Mouse (Mus musculus): ENCODE results near the gene Lpcat1. TPM values are rescaled to one million over a fixed set of nuclear protein-coding genes. Genes with fewer than 3 reads are reported as not detected.

Gene Lpcat1
- 10 to 100 TPM; 41.8 to 46.2 (median 44.9) TPM for total RNA-seq (2022)

- DNase-seq (ENCODE audit: low spot score in 2 of 2), result peak; percentile 70 to 87
Observed at GRCm38 (mm10) chr13:73467034-73467420, at the start of gene Lpcat1. Lpcat1 (plus strand) TSS chr13:73467197.

DNA sequence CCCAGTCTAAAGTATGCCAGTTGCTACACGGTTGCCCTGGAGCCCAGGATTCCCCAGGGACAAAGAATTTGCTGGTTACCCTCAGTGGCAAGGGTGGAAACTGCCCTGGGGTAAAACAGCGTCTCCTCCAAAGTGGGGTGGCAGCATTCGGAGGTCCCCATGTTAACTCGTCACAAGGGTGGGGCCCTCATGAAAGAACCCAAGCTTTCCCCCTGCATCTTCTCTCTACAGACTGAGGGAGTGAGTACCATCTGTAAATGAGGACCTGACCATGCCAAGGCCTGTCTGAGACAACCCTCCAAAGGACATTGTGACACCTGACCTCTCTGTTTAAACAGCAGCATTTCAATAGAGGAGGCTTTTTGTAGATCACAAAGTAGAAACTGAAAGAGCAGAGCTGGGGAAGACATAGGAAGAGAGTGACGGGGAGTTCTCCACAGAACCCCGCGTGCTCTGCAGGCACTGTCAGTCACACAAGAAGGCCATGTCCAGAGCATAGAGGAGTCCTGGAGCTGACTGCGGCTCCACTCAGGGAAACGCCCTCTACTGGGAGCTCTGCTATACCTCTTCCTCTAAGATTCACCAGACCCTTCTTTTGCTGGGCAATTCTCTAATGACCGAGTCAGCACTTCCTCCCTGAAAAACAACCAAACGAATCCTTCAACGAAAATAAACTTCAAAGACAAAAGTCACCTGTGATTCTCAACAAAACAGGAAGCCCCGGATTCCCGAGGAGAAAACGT lies 49.3 kb upstream of the Lpcat1 start:
- no peak for DNase-seq (ENCODE audit: low spot score in 2 of 2)

DNA sequence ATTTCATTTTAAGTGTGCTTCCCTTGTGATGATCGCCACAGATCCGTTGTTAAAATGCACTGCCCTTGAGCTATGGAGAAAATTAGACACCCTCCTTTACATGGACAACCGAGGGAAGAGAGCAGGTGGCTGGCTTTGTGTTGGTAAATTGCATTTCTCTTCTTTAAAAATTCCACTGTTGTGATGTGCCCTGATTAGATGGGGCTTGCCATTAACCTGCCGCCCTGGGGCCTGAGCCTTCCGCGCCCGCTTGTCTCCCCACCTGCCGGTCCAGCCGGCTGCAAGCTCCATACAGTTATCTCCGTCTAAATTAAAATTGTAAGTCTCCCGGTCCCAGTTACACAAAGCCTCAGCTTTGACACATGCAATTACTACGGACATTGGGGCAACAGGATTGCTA lies 48.7 kb upstream of the Lpcat1 start:
- DNase-seq (ENCODE audit: low spot score in 2 of 2), result no peak

GRCm38 (mm10) chr13:73419244-73419643 lies 47.8 kb upstream of the Lpcat1 start:
- no peak for DNase-seq (ENCODE audit: low spot score in 2 of 2)

DNA sequence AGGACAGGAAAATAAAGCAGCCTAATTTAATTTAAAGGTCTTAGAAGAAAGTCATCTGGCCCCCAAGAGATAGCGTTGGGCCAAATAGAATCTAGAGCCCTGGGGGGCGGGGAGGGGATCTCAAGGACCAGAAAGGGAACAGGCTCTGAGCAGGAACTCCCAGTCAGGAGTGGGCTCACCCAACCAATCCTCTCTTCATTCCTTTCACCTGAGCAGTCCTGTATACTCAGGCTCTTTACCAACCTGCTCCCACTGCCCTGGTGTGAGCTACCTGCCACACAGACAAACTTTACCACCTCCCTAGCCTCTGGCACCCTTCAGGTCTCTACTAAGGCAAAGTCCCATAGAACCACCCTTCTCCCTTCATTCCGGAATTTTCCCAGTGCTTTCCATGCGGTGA lies 44.0 kb upstream of the Lpcat1 start:
- no peak for DNase-seq (ENCODE audit: low spot score in 2 of 2)

DNA sequence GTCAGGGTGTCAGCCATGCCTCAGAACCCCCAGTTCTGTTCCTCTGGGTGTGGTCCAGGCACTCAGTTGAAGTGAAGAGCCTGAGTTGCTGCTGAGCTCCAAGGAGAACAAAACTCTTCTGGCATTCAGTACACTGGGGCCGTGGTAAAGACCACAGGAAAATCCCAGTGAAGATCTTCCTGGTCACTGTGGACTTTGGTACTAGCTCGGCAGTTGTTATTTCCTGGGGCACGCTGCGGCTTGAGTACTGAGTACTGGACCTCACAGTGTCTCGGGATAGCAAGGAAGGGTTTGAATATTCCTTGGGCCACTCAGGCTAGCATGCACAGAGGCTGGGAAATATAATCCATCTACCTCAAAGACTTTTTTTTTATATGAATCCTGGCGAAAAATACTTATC lies 42.0 kb upstream of the Lpcat1 start:
- DNase-seq (ENCODE audit: low spot score in 2 of 2), result no peak

- DNase-seq (ENCODE audit: low spot score in 2 of 2), result peak; percentile 39 to 56
Observed at GRCm38 (mm10) chr13:73425839-73426490, 41.0 kb upstream of the Lpcat1 start.

DNA sequence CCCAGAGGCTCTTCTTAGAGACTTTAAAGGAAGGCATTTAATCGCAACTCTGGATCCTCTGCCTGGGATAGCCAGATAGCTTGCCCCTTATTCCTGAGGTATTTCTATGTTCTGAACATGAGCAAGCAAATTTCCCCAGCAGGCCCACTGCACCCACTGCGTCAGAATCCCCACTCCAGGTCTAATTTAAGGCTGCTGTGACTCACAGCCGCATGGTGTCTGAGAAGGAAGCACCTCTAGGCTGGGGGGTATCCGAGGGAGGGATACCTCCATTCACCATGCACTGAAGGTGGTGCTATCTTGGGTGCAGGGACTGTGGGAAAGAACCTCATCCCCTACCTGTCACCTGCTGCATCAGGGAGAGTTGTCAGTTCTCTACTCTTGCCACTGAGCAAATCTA lies 40.4 kb upstream of the Lpcat1 start:
- peak; percentile 21 to 56 for DNase-seq (ENCODE audit: low spot score in 2 of 2)

DNA sequence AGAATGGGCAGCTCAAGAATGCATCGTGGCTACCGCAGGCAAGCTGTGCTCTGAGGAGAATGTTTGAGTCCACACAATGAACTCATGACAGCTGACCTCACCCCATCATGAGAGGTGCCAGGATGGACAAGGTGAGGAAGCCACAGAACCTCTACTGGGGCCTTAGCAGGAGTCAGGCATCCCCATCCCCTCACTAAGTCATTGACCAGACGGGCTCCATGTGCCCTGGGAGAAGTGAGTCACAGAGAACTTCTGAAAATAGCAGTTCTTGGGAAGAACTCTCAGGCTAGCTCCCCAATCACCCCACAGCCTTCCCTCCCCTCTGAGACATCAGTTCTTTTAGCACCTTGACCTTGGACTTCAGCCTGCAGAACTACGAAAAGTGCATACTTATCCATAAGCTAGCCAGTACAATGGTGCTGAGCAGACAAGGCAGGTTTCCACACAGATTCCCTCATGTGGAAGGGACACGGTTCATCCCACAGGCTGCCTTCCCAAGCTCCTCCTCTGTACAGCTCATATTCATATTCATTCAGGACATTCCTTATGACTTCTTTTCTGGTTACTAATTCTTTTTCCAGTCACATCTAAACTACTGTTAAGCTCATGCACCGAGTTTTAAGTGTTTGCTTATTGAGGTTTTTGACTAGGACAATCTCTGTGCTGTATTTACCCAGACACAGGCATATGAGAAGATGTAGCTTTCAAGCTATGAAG lies 37.2 kb upstream of the Lpcat1 start:
- DNase-seq (ENCODE audit: low spot score in 2 of 2), result no peak

DNA sequence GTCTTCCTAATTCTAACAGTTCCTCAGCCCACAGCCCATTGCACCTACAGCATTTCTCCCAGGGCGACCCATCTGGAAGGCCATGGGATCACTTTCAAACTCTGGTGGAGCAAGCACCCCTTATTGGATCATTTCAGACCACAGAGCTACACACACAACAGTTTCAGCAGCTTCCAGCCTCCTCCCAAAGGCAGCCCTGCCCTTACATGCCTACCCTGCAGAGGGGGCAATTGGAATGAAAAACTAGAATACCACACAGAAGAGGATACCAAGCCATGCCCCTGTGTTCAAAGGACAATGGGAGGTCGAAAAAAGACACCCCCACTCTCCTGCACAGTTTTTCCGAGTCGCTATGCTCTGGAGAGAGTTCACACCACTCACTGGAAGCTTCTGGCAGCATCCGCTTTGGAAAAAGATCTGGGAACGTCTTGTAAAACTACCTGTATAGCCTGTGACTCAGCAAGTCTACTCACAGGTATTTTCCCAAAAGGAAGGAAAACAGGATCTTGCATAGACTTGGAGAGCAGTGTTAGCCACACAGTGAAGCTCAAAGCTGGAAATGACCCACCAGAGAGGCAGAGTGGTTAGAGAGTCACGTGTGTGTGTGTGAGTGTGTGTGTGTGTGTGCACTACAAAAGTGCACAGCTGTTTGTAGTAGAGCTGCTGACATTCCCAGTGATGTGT lies 34.4 kb upstream of the Lpcat1 start:
- DNase-seq (ENCODE audit: low spot score in 2 of 2), result no peak

DNA sequence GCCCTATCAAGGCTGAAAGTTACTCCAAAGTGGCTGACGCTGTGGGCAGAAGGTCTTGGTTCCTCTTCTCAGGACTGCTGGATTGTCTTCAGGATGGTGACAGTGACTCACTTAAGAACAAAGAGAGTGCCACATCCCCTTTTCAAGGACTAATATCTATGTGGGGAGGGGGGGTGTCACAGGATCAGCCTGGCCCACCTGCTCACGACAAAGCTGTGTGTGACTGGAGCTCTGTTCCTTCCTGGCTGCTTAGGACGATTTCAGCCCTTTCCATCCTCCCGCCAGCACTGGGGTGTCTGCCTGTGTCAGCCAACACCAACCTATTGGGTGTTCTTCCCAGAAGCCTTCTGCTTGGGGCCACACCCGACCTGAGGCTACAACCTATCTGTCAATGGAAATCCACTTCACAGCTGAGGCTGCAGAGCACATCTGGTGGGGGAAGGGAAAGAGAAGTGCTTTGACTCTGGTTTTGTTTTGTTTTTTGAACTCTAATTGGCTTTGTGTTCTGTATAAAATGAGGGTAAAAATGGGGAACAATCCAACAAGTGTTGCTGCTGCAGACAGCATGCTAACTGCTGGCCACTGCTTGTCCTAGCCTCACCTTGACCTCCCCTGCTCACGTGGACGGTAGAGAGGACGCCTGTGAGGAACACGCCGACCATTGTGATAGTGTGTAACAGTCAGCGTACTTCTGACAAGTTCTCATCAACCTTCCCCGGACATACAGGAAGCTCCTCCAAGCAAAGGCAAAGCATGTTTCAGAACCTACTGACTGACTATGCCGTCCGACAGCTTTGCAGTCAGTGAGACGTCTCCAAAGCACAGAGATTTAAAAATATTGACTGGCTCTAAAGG lies 33.1 kb upstream of the Lpcat1 start:
- DNase-seq (ENCODE audit: low spot score in 2 of 2), result no peak

- DNase-seq (ENCODE audit: low spot score in 2 of 2), result no peak
Observed at GRCm38 (mm10) chr13:73434687-73435086, 32.3 kb upstream of the Lpcat1 start.

DNA sequence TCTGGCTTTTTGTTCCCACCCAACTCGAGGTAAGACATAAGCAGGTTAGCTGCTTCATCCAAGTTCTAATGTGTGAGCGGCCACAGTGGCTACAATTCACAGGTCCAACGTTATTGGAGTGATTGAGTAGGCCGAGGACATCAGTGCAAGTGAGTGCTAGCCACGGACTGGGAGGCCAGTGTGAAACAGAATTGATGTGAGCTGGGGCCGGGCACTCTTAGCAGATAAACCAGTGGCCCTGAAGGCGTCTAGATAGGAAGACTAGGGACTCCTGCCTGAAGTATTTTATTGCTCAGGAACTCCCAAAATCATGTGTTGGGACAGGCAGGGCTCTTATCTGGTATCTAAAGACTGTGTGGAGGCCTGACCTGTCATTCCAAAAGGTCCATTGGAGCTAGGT lies 31.3 kb upstream of the Lpcat1 start:
- DNase-seq (ENCODE audit: low spot score in 2 of 2), result no peak

GRCm38 (mm10) chr13:73439057-73439456 lies 27.9 kb upstream of the Lpcat1 start:
- no peak for DNase-seq (ENCODE audit: low spot score in 2 of 2)

DNA sequence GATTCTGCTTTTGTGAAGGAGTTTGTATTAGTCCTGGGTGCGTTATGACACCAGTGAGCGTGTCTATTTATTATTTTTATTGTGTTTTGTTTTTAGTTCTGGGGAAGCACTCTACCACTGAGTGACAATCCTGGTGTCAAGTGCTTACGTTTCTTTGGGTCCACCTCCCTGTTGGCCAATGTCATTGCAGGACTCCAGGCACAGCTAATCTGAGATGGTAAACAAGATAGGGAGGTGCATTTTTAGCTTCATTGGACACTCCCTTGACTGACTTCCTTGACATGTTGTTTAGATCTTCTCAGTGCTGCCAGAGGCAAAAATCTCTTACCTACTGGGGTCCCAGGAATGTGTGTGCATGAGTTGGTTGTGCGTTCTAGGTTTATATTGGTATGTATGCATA lies 26.0 kb upstream of the Lpcat1 start:
- DNase-seq (ENCODE audit: low spot score in 2 of 2), result no peak

- DNase-seq (ENCODE audit: low spot score in 2 of 2), result no peak
Observed at GRCm38 (mm10) chr13:73441686-73442085, 25.3 kb upstream of the Lpcat1 start.

- DNase-seq (ENCODE audit: low spot score in 2 of 2), result no peak
Observed at GRCm38 (mm10) chr13:73442431-73442830, 24.6 kb upstream of the Lpcat1 start.

GRCm38 (mm10) chr13:73443093-73443821 lies 23.7 kb upstream of the Lpcat1 start:
- DNase-seq (ENCODE audit: low spot score in 2 of 2), result no peak

DNA sequence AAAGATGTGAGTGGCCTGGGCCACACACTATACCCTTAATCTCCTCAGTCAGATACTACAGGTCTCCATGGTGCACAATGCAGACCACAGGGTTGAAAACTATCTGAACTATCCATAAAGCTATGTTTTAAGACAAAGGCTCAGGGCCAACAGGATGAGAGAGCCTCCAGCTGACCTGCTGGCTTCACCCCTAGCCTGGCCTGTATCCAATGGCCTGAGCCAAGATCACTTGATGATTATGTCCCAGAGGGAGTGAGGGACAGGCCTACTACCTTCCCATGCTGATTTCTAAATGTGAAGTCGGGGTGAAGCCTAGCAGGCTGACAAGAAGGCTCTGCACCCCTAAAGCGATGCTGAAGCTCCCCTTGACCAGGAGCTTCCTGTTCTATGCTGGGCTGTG lies 21.9 kb upstream of the Lpcat1 start:
- no peak for DNase-seq (ENCODE audit: low spot score in 2 of 2)

- DNase-seq (ENCODE audit: low spot score in 2 of 2), result no peak
Observed at GRCm38 (mm10) chr13:73446076-73446475, 20.9 kb upstream of the Lpcat1 start.

Data from left cerebral cortex, adult 8-10 months (tissue).